Mouse (Mus musculus) layer of hippocampus, adult 9-11 months (tissue): ENCODE measurements around the gene Magix.

Experiments
- DNase-seq: peaks from one replicate; pipeline ENCODE4 v3.0.0; 2022

Gene Magix

DNA sequence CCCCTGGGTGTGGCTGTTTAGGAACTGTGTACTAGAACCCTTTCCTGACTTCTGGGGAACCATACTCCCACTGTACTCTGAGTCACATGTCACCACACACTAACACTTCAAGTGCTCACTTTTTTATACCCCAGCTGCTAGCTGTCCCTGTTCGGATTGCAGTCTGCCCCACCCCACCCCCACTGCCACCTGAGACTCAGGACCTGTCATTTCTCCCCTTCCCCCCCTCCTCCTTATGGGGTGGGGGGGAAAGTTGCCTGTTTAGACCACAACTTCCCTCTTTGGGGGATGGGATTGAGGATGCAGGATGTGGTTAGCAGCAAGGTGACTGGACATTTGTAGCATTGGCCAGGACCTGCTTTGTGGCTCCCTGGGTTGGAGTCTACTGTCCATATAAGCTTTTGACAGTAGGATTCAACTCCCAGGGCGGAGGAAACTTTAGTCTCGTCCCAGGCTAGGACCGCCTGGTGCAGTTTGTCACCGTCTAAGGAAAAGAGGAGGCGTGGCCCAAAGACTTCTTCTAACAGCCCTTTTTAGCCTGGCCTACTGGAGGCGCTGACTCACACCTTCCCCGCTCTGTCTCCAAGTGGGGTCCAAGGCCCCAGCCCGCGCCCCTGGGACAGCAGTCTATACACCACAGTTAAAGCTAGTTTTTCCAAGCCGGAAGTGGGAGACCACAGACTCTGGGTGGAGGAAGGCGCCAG, 7.3 kb downstream of the Magix start:
- no peak for DNase-seq

DNA sequence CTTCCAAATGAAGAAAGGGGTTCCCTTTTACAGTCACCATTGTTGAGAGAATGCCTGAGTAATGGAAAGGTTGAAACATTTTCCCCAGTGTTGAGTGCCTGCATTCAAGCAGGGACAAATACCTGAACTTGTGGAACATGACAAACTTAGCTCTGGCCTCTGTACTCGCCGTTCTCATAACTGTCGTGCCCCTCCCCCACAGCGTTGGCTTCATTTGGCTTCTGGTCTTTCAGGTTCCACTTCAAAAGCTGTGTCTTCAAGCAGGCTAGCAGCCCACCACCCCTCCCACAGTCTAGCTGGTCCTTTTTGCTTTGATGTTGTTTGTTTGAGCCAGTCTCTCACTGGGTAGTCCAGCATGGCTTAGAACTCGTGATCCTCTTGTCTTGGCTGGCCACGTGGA, 8.3 kb downstream of the Magix start:
- no peak for DNase-seq

DNA sequence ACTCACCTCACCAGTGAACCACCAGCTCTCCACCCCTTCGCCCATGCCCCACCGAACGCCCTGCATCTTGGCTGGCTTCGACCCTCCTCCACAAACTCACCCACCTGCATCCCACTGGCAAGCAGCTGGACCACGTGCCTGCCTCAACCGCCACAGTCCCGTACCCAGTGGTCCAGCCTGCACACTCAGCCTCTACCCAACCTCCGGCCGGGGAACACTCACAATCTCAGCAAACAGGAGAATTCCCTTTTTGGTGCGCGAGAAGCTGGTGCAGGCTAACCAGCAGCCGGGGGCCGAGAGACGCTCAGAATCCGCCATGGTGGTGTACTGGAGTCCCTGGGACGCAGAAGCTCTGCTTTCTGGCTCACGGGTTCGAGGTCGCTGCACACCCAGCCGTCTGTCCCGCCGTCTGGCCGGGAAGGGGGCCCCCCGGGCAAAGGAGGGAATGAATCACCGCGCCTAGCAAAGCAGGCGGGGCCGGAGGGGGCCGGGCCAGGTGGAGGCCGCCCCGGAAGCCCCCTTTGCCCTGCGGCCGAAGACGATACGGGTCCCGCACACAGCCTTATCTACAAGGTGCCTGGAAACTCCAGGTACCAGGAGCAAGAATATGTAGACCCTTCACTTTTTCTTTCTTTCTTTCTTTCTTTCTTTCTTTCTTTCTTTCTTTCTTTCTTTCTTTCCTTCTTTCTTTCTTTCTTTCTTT, 10.0 kb downstream of the Magix start, which contains the start of gene Plp2:
Gene Plp2 (minus strand): TSS at position 470 of the 703 bp plus-strand sequence.
- no peak for DNase-seq

DNA sequence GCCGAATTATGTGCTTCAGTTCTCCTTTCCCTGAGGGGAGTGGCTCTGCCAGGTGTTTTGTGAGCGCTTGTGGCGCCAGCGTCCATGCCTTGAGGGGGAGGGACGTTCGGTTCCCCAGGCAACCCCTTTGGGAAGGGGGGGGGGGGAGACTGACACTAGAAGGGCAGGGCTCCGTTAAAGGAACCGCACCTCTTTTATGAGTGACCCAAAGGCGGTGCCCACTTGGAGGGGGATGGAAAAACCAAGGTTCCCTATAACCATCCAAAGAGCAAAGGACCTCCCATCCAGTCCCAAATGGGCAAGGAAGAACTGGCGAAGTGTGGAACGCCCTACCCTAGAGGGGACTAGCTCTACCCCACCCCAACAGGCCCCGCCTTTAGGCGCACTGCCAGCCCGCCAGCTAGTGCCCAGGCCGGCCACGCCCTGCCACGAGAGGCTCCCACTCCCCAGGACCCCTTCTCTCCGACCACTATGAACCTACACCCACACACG, 10.6 kb downstream of the Magix start:
- no peak for DNase-seq

GRCm38 (mm10) chrX:7665739-7666502, 15.1 kb downstream of the Magix start:
- no peak for DNase-seq

- DNase-seq = no peak
These were observed 16.3 kb downstream of the Magix start for GRCm38 (mm10) chrX:7664791-7665190.

DNA sequence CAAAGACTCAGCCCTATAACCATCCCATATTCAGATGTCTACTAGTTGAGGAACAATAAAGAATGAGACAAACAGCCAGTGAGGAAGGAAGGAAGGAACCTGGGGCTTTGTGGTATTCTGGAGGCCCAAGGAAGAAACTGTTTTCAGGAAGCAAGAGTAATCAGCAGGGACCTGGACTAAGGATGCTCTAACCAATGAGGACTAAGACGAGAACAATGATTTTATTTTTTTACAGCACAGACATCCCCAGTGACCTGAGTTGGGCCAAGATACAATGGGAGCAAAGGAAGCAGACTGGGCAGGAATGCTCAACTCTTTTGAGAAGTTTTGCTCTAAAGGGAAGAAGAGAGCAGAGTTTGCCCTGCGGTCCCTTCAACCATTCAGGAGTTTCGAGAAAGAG, 18.1 kb downstream of the Magix start:
- no peak for DNase-seq

GRCm38 (mm10) chrX:7661086-7661485, 20.0 kb downstream of the Magix start:
- DNase-seq = no peak

GRCm38 (mm10) chrX:7658785-7659589, 22.1 kb downstream of the Magix start:
- no peak for DNase-seq

- no peak for DNase-seq
These were observed 22.8 kb downstream of the Magix start for GRCm38 (mm10) chrX:7658031-7658784.

DNA sequence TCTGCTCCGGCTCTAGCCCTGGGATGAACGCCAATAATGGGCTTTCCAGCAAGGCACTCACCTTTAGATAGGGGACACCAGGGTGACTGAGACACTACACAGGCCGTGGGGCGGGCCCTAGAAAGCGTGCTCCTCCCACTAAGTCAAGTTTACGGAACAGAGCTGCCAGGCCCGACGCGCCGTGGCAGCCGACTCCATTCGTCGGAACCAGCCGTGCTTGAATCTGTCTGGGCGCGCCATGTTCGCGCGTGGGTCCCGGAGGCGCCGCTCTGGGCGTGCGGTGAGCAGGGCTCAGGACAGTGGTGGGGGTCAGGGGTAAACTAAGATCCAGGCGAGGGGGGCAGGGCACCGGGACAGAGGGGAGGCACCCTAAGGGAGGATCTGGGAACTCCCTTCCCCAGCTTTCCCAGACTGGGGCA, 23.8 kb downstream of the Magix start, which contains the start of gene Prickle3:
Gene Prickle3 (plus strand): TSS at position 40 of the 419 bp plus-strand sequence.
- DNase-seq = no peak

DNA sequence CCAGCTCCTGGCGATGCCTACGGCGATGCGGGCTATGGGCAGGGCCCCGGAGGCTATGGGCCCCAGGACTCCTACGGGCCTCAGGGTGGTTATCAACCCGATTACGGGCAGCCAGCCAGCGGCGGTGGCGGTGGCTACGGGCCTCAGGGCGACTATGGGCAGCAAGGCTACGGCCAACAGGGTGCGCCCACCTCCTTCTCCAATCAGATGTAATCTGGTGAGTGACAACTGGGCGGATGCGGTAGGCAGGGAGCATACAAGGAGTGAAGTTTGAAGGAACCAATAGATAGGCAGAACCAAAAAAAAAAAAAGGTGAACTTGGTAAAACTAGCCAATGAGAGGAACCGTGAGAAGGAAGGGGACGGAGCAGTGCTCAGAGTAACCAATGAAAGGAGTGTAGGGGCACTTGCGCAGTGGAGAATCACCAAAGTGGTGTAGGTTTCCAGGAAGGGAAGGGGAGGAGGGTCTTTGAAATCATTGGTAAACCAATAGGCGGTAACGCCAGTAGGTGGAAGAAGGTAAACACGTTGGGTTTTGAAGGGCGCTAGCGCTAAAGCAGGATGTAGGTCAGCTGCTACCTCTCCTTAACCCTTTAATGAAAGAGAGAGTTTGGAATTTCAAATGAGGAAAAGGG, 32.3 kb downstream of the Magix start:
- peak; percentile 91 for DNase-seq

GRCm38 (mm10) chrX:7645349-7645748, 35.7 kb downstream of the Magix start:
- DNase-seq = peak; percentile 68

- no peak for DNase-seq
These were observed 40.3 kb downstream of the Magix start for GRCm38 (mm10) chrX:7640785-7641184.

DNA sequence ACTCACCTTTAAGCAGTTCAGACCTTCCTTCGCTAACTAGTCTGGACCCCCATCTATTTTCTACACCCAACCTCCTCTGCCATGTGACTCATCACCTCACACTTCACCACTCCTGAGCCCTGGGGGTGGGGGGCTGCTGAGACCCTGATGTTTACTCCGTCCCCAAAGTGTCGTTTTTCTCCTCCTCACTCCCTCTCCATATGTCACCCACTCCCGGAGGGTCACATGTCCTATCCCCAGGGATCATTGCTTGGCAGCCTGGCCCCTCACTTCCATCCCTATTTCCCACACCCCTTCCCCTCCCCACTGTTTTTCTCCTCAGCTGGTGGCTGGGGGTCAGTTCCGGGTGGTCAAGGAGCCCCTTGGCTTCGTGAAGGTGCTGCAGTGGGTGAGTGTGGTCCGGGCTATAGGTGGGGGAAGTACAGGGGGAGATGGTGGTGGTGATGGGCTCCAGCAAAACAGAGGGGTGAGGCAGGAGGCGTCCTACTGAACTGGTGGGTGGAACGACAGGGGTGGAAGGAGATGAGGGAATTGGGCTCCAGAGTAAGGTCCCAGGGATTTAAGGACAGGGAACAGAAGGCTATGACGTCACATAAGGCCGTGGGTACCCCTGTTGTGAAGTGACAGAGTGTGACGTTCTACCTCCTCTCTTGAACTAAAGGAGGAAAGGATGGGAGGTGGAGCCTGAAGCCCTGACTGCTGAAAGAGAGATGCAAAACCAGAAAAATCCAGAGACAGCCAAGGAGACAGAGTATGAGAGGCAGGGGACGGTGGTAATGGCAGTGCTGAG, 41.3 kb downstream of the Magix start:
- DNase-seq = no peak

GRCm38 (mm10) chrX:7638401-7639091, 42.5 kb downstream of the Magix start, which contains the start of gene Syp:
Gene Syp, plus strand, starts transcription at chrX:7638471.
- DNase-seq = peak; percentile 89

DNA sequence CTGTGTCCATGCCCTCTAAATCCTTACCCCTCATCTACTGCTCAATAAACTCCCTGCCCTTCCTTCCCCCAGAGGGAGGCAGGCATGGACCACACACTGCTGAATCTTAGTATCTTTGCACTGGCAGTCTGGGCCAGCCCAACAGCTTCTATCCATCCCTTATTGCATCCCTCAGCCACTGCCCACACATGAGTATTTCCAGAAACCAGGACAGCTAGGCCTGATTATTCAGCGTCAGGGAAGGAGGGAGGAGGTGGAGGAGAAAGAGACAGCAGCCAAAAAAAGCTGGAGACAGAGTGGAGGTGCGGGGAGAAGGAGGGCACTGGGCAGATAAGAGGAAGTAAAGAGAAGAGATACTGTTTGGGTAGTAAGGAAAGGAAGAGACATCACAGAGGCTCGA, 46.0 kb downstream of the Magix start:
- peak; percentile 26 for DNase-seq

GRCm38 (mm10) chrX:7632560-7632959, 48.5 kb downstream of the Magix start:
- no peak for DNase-seq
